Mouse (Mus musculus) left cerebral cortex, adult 18-20 months (tissue): ENCODE data around the gene Crybg1. TPM values are rescaled to one million over a fixed set of nuclear protein-coding genes. Genes with fewer than 3 reads are reported as not detected.

Source experiments
- DNase-seq, 2 experiments: peaks; one replicate each; pipeline ENCODE4 v3.0.0; 2021 to 2022; ENCODE audit warnings: low spot score in 2 of 2, mixed read lengths in 1 of 2
- total RNA-seq, 2 experiments: library from RNA; stranded (reverse); gene quantifications; 2 replicates each; pipeline ENCODE4 v1.2.3; 2021

Gene Crybg1
- total RNA-seq, 2 experiments from 2014 or later, result 0.58 to 0.66 TPM

DNA sequence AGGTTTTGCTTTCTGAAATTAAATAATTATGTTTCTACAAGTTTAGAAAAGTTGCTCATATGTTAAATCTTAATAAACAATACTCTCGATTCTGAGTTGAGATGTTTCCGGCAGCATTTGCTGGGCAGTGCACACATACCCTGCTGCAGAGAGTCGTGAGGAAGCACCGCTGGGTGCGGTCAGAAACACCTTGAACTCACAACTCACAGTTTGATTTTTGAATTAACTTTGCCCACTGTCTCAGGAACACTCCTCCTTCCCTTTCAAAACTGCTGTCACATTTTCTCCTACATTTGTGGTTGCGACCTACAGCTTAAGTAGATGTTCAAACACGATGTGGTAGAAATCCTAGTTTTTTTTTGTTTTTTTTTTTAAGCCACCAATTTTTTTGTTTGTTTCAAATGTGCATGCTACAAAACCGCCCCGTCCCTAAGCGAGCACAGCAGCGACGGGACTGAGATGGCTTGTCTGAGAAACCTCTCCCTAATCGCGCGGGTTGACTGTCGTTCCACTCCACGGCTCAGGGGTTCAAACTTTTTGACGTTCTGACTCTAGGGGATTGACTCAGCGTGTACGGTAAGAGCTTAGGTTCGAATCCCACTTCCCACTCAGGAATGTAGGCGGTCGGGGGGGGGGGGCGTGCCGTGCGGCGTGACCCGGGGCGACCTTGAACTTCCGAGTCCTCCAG, 247.6 kb downstream of the Crybg1 start:
- DNase-seq, result peak in 1 of 2 experiments; percentile 14

Other genes starting within 250 kb of the Crybg1 start
- 10 to 100 TPM; 12.8 TPM for gene Qrsl1, start 247.1 kb downstream of the Crybg1 start, total RNA-seq
- 10 to 100 TPM; 13.4 to 15.4 TPM for gene Rtn4ip1, start 247.0 kb downstream of the Crybg1 start, total RNA-seq
- 10 to 100 TPM; 21.4 to 21.5 TPM for gene Atg5, start 119.5 kb upstream of the Crybg1 start, total RNA-seq